In the genomic region with DNA sequence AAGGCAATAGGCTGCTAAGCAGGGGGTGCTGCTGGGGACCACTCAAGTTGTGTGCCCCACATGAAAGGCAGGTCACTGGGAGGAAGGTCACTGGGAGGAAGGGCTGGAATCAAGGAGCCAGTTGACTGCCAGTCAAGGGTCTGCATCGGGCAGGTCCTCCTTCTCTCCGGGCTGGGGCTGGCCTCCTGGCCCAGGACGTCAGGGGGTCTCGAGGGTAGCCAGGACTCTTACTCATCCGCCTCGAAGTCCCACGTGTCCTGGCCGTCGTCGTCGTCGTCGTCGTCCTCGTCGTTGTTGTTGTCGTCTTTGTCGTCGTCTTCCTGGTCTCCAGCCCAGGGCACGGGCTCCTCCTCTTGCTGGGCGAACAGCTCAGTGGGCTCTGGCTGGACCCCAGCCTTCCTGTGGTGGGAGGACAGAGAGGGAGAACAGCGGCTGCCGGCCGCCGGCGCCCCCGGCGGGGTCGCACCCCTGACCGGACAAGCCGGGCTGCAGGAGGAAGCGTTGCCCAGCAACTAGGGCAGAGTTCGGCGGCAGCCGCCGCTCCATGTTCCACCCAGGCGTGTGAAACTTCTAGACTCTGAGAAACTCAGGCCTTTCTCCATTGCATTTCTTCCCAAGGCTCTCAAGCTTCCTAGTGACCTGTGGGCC, we compare ENCODE assay signal across 7 mouse cellular contexts. TPM values are rescaled to one million over a fixed set of nuclear protein-coding genes. Genes with fewer than 3 reads are reported as not detected.
DNase-seq lines count a peak whose midpoint lies in the region; ATAC-seq and TF ChIP-seq lines count a peak whose summit lies in the region.

No protein-coding gene starts in this region.

- 28% methylated on average over 37 of the region's 37 CpGs for WGBS in heart, embryonic 11.5 days (ENCODE audit: insufficient replicate concordance)
- 15% methylated on average over 36 of the region's 37 CpGs for WGBS in kidney, embryonic 16.5 days
- 44% methylated on average over 36 of the region's 37 CpGs for WGBS in midbrain, embryonic 11.5 days

- H3K27ac ChIP-seq in heart, embryonic 11.5 days (ENCODE audit: low read depth, low read length): no peak overlapping the region
- H3K27ac ChIP-seq in kidney, embryonic 16.5 days (ENCODE audit: low read length): peak overlapping the region; percentile 5; the same call in 1 of the 2 replicates
- H3K27ac ChIP-seq in midbrain, embryonic 11.5 days (ENCODE audit: low read depth, low read length): no peak overlapping the region

- H3K9ac ChIP-seq in heart, embryonic 11.5 days (ENCODE audit: low read depth, low read length): peak overlapping the region; percentile 43; the same call in 1 of the 2 replicates
- peak overlapping the region; percentile 45; the same call in 1 of the 2 replicates for H3K9ac ChIP-seq in kidney, embryonic 16.5 days (replicated peaks; ENCODE audit: low read length)
- H3K9ac ChIP-seq in midbrain, embryonic 11.5 days (ENCODE audit: low read length): peak overlapping the region; percentile 45; the same call in 1 of the 2 replicates

- H3K36me3 ChIP-seq in E14TG2a.4 (ENCODE audit: insufficient read depth, low read length): no peaks in the 10 kb centered on the region
- no peaks in the 10 kb centered on the region for H3K36me3 ChIP-seq in heart, embryonic 11.5 days (ENCODE audit: control insufficient read depth, insufficient read depth, low read length)
- H3K36me3 ChIP-seq in kidney, embryonic 16.5 days (ENCODE audit: insufficient read depth, low read length): no peaks in the 10 kb centered on the region
- no peaks in the 10 kb centered on the region for H3K36me3 ChIP-seq in midbrain, embryonic 11.5 days (ENCODE audit: control insufficient read depth, insufficient read depth, low read length)

- peak; percentile 48 for DNase-seq in R1 (ENCODE audit: low read depth, low spot score)
- peak; percentile 88 for DNase-seq in midbrain, embryonic 11.5 days (ENCODE audit: low spot score, missing footprints)
- no peak for DNase-seq in c-Kit-positive CD71-positive TER-119-positive erythroid progenitor cells, embryonic 14.5 days (ENCODE audit: low spot score)
- no peak for DNase-seq in spleen, postnatal 36 days (ENCODE audit: low spot score in 2 of 2)

- peaks cover 29% of the 10 kb centered on the region for H3K4me1 ChIP-seq in E14TG2a.4 (replicated peaks; ENCODE audit: low read depth, low read length)
- peaks cover 4% of the 10 kb centered on the region; the same call in 1 of the 2 replicates for H3K4me1 ChIP-seq in heart, embryonic 11.5 days (ENCODE audit: control insufficient read depth, insufficient read depth, low read length)
- H3K4me1 ChIP-seq in kidney, embryonic 16.5 days (ENCODE audit: insufficient read depth, low read length): peaks cover 15% of the 10 kb centered on the region
- H3K4me1 ChIP-seq in midbrain, embryonic 11.5 days (ENCODE audit: control insufficient read depth, insufficient read depth, low read length): peaks cover 3% of the 10 kb centered on the region; the same call in 1 of the 2 replicates

- peak overlapping the region; percentile 68 for H3K4me2 ChIP-seq in heart, embryonic 11.5 days
- H3K4me2 ChIP-seq in kidney, embryonic 16.5 days (replicated peaks; ENCODE audit: low read depth, low read length): peak overlapping the region; percentile 58
- peak overlapping the region; percentile 40 for H3K4me2 ChIP-seq in midbrain, embryonic 11.5 days

- H3K27me3 ChIP-seq in E14TG2a.4 (ENCODE audit: insufficient read depth, low read length): peaks cover 17% of the 10 kb centered on the region
- no peaks in the 10 kb centered on the region for H3K27me3 ChIP-seq in heart, embryonic 11.5 days (ENCODE audit: control insufficient read depth, insufficient read depth, low read length)
- H3K27me3 ChIP-seq in kidney, embryonic 16.5 days (ENCODE audit: insufficient read depth, low read length): no peaks in the 10 kb centered on the region
- H3K27me3 ChIP-seq in midbrain, embryonic 11.5 days (ENCODE audit: control insufficient read depth, insufficient read depth, low read length): no peaks in the 10 kb centered on the region

- H3K9me3 ChIP-seq in E14TG2a.4 (ENCODE audit: low read length): no peaks in the 10 kb centered on the region
- H3K9me3 ChIP-seq in heart, embryonic 11.5 days (replicated peaks; ENCODE audit: control insufficient read depth, low read length): no peaks in the 10 kb centered on the region
- H3K9me3 ChIP-seq in kidney, embryonic 16.5 days (ENCODE audit: low read length): no peaks in the 10 kb centered on the region
- no peaks in the 10 kb centered on the region for H3K9me3 ChIP-seq in midbrain, embryonic 11.5 days (ENCODE audit: control insufficient read depth, low read length)

- peak overlapping the region; percentile 55 for H3K4me3 ChIP-seq in E14TG2a.4 (replicated peaks; ENCODE audit: low read length)
- peak overlapping the region; percentile 32 for H3K4me3 ChIP-seq in heart, embryonic 11.5 days (ENCODE audit: low read depth, low read length)
- peak overlapping the region; percentile 36 for H3K4me3 ChIP-seq in kidney, embryonic 16.5 days (ENCODE audit: low read length)
- no peak overlapping the region; the same call in 1 of the 2 replicates for H3K4me3 ChIP-seq in midbrain, embryonic 11.5 days (ENCODE audit: low read depth, low read length)

- no peak for TF ChIP-seq CTCF in E14TG2a.4 (conservative IDR thresholded peaks at IDR 0.05; ENCODE audit: low read length)

- ATAC-seq in heart, embryonic 11.5 days (replicated peaks; ENCODE audit: insufficient number of reproducible peaks, low FRiP score, low TSS enrichment): peak; percentile 46; the same call in 1 of the 2 replicates
- peak; percentile 90 for ATAC-seq in kidney, embryonic 16.5 days (ENCODE audit: low FRiP score, low TSS enrichment)
- ATAC-seq in midbrain, embryonic 11.5 days (ENCODE audit: low FRiP score): peak; percentile 69

RNA-seq across cellular contexts. Expression of gene Fam217a, which starts 7.5 kb away (rescaled TPM):
- polyA plus RNA-seq in heart, embryonic 11.5 days (2014; fragmentation: Nextera tagmentation; extraction: Ambion mirVana): 2.4 and 2.7 TPM in 2 replicates
- 4.6 and 5.5 TPM in 2 replicates for polyA plus RNA-seq in kidney, embryonic 16.5 days (2015; fragmentation: Nextera tagmentation; extraction: Ambion mirVana)
- polyA plus RNA-seq in midbrain, embryonic 11.5 days (2014; fragmentation: Nextera tagmentation; extraction: Ambion mirVana): 1.4 and 1.8 TPM in 2 replicates

RNA-seq across cellular contexts. Expression of gene 4933417A18Rik, which starts 7.6 kb away (rescaled TPM):
- not detected in 2 replicates for polyA plus RNA-seq in heart, embryonic 11.5 days (2014; fragmentation: Nextera tagmentation; extraction: Ambion mirVana)
- not detected in 2 replicates for polyA plus RNA-seq in kidney, embryonic 16.5 days (2015; fragmentation: Nextera tagmentation; extraction: Ambion mirVana)
- not detected in 2 replicates for polyA plus RNA-seq in midbrain, embryonic 11.5 days (2014; fragmentation: Nextera tagmentation; extraction: Ambion mirVana)

RNA-seq across cellular contexts. Expression of gene Prpf4b, which starts 41.5 kb away (rescaled TPM):
- 79.8 and 80.5 TPM in 2 replicates for polyA plus RNA-seq in heart, embryonic 11.5 days (2014; fragmentation: Nextera tagmentation; extraction: Ambion mirVana)
- polyA plus RNA-seq in kidney, embryonic 16.5 days (2015; fragmentation: Nextera tagmentation; extraction: Ambion mirVana): 54.2 and 63.2 TPM in 2 replicates
- polyA plus RNA-seq in midbrain, embryonic 11.5 days (2014; fragmentation: Nextera tagmentation; extraction: Ambion mirVana): 111 and 119 TPM in 2 replicates

RNA-seq across cellular contexts. Expression of gene Eci3, which starts 47.0 kb away (rescaled TPM):
- polyA plus RNA-seq in heart, embryonic 11.5 days (2014; fragmentation: Nextera tagmentation; extraction: Ambion mirVana): 0.39 and 0.51 TPM in 2 replicates
- polyA plus RNA-seq in kidney, embryonic 16.5 days (2015; fragmentation: Nextera tagmentation; extraction: Ambion mirVana): 4.5 and 6.5 TPM in 2 replicates
- polyA plus RNA-seq in midbrain, embryonic 11.5 days (2014; fragmentation: Nextera tagmentation; extraction: Ambion mirVana): 0.80 and 0.94 TPM in 2 replicates

Comparison
In these comparisons a context has a peak if more than half of its experiments do, and no peak if none do; other contexts are left out.
1. DNase-seq: peak in R1 (single experiment) and midbrain, embryonic 11.5 days (single experiment); none in c-Kit-positive CD71-positive TER-119-positive erythroid progenitor cells, embryonic 14.5 days (single experiment) and spleen, postnatal 36 days (0 of 2).
2. Peak in every context shown above with its lines, with median percentiles within 50 percentile points of each other: ATAC-seq, H3K4me2 ChIP-seq and H3K9ac ChIP-seq.